Mouse (Mus musculus) lung, postnatal 10 days (tissue): ENCODE results near the gene Gga1.

ENCODE experiments used
- DNase-seq: peaks from one replicate; pipeline ENCODE4 v3.0.0; 2021

Gga1 gene

DNA sequence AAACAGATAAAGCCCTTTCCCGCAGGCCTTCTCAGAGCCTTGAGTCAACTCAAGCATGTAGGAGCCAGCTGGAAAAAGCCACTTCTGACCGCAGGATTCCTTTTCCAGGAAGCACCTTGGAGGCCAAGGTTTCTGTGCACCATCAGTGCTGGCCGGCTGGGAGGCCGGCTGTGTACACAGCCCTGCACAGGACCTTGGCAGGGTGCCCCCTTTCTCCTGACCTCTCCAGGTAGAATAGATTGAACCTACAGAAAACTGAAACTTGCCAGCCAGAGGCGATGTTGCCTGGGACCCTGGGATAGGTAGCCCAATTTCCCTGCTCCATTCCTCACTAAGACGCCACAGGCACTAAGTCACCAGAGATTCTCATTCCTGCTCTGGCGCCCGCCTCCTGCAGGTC lies 31.1 kb upstream of the Gga1 start:
- DNase-seq = peak; percentile 53

DNA sequence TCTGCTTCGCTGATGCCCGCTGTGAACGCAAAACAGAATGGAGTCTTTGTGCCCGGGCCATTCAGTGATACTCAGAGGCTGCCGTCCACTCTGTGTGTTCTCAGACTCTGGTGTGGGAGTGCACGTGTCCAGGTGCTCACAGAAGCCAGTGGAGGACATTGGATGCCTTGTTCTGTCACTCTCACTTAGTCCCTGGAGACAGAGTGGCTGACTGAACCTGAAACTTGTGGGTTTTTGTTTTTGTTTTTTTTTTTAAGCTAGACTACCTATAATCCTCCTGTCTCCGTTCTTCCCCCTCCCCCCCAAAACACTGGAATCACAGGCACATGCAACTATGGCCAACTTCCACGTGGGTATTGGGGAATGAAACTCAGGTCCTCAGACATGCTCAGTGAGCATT lies 30.6 kb upstream of the Gga1 start:
- DNase-seq = no peak

- DNase-seq = peak; percentile 32
Observed at GRCm38 (mm10) chr15:78846805-78847204, 30.2 kb upstream of the Gga1 start.

DNA sequence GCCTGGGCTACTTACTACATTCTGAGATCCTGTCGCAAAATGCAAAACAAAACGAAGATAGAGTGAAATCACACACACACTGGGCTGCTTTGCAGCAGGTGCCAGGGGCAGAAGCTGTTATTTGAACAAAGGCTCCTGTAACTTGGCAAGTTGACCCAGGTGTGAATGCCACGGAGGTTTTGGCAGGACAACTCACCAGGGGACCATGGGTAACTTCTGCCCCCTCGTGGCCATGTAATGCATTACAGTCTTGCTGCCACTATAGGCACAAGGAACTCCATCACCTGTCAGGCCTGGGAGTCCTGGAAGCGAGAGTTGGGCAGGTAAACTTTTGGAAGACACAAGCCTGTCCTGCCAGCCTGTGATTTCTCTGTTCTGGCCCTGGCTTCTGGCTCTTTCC lies 28.5 kb upstream of the Gga1 start:
- DNase-seq = peak; percentile 90

- DNase-seq = no peak
Observed at GRCm38 (mm10) chr15:78849485-78849884, 27.5 kb upstream of the Gga1 start.

- DNase-seq = peak; percentile 24
Observed at GRCm38 (mm10) chr15:78850059-78850824, 26.7 kb upstream of the Gga1 start.

- peak; percentile 34 for DNase-seq
Observed at GRCm38 (mm10) chr15:78850944-78851343, 26.0 kb upstream of the Gga1 start.

DNA sequence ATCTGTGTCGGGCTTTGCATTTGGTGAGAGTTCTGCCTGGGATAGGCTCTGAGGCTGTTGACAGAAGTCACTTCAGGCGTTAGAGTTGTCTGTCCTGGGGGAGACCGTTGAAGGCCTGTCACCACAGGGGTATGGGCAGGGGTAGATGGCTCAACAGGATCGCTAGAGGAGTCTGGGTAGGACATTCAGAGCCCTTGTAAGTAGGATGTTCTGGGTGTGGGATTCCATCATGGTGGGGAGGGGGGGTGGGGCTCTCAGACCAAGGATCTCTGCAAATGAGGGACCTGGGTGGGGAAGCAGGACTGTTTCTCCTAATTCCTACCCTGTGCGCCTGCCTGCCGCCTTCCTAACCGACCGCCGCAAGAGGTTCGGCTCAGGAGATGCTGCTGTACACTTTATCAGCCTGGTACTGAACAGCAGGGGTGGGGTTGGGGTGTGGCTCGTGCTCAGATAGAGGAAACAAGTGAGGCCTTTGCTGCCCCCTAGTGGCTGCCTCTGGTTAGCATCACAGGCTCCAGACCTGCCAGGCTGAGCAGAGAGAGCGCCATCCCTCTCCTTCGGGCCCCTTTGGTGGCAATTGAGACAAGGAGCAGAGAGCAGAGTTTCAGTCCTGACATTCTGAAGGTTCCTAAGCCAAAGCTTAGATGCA lies 25.4 kb upstream of the Gga1 start:
- DNase-seq = peak; percentile 96

DNA sequence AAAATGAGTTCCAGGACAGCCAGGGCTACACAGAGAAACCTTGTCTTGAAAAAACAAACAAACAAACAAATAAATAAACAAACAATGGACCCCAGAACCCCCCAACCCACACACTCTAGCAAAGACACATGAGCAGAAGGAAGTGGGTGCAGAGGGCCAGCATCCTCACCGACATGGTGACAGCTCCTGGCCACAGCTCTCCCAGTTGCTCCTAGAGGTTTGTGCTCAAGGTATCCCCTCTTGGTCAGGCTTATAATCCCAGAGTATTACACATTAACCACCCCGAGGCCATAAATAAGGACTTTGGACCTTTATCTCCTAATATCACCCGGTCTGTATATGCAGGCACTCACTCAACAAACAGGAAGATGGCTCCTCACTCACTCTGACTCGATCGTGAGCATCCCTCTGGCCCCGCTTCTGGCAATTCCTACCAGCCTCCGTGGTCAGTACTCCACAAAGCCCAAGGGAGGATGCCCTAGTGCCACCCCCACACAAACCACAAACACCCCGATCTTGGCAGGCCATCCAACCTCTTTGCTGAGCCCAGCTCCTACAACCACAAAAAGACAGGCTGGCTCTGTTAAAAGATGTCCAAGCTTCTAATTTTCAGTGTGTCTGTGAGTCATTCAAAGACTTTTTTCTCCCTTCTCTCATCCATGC lies 21.6 kb upstream of the Gga1 start, which contains the start of gene Lgals2:
Gene Lgals2, minus strand, starts transcription at position 227 of the 663 bp plus-strand sequence.
- DNase-seq = peak; percentile 52

- peak; percentile 54 for DNase-seq
Observed at GRCm38 (mm10) chr15:78857009-78857408, 20.0 kb upstream of the Gga1 start.

GRCm38 (mm10) chr15:78859311-78859710 lies 17.7 kb upstream of the Gga1 start:
- no peak for DNase-seq

DNA sequence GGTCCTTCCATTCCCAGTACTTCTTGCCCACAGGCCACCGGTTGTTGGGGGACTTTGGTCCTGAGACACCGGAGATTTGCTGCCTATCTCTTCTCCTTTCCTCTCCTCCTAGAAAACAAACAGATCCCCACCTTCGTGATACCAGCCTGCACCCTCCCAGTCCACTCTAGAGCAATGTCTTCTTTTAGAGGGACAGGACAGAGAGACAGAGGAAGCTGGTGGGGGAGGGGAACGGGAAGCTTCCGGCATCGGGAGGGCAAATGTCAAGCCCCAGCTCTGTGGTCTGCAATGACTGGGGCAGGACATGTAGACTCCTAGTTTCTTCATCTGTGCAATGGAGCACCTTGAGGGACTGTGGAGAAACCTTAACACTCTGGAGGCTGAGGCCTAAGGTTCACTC lies 17.3 kb upstream of the Gga1 start:
- peak; percentile 67 for DNase-seq

- no peak for DNase-seq
Observed at GRCm38 (mm10) chr15:78862280-78862679, 14.7 kb upstream of the Gga1 start.

DNA sequence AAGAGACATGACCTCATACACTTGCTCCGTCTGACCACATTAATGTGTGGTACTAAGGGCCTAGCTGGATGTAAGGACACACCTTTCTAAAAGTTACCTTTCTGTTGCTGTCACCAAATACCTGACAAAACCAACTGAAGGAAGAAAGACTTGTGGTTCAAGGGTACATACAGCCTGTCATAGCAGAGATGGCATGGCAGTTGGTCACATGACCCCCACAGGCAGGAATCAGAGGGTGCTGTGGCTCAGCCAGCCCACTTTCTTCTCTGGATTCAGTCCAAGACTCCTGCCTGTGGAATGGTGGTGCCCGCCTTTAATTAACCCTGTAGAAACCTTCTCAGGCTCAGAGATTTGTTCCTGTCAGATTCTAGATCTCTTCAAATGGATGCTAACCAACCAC lies 13.8 kb upstream of the Gga1 start:
- no peak for DNase-seq

DNA sequence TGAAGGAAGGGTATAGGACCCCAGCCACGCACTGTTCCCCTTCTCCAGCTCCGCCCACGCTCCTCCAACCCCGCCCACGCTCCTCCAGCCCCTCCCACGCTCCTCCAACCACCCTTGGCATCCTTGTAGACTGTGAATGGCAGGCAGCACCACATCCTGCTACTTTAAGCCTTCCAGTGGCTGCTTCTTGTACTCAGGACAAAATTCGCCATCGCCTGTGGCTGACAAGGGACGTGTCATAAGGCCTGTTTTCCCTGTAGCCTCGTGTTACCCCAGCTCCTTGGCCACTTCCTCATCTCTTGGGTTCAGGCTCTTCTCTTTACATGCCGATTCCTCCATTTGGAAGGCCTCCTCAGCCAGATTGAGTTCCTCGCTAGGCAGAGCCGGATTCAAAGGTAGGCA lies 13.1 kb upstream of the Gga1 start:
- peak; percentile 75 for DNase-seq

DNA sequence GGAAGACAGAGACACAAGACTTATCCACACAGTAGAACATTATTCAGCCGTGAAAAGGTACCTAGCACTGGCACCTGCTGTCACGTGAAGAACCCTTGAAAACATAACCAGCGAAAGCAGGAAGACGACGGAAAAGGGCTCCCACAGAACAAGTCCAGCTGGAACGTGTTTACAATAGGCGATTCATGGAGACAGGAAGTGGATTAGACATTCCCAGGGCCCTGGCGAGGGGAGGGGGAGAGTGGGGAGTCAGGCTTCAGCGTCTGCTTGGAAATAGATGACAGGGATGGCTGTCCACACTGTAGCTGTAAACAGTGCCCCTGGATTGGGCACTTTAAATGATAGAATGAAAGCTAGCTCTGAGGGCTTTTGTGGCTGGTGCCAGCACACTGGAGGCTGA lies 8.6 kb upstream of the Gga1 start:
- peak; percentile 93 for DNase-seq

- DNase-seq = peak; percentile 57
Observed at GRCm38 (mm10) chr15:78868826-78869233, 8.2 kb upstream of the Gga1 start.

DNA sequence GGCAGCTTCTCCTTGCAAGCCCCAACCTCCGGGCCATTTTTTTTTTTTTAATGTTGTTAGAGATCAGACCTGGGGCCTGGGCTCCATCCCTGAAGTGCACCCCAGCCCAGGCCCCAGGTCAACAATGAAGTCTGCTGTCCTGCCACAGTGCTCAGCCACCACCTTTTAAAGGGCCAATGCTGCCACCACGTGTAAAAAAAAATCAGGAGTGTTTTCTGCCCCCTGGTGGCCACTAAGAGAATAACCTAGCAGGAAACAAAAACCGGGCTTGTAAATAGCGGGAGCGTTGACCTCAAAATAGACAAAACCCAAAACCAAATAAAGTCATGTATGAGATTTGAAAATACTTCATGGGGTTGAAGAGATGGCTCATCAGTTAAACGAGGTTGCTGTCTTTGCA lies 7.2 kb upstream of the Gga1 start:
- peak; percentile 64 for DNase-seq

DNA sequence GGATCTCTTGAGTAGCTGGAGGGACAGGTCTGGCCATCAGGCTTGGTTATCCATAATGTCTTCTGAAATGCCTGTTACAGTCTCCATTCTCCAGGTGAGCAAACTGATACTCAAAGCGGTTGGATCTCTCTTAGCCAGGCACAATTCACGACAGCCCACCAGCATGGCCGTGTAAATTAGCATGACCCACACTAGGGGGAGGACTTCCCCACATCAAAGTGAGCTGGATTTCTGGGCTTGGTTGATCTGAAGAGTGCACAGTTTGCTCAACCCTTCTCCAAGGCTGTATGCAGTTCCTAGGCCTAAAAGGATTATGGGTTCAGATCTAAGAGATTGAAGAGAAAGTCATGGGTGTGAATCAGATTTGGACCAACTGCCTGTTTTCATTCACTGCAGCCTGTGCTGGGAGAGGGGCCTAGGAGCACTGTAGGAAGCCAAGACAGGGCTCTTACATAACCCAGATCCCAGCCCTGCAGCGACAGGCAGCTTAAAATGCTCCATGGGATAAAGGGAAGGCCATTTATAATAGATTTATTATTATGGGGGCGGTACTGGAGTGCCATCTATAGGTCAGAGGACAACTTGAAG lies 4.9 kb upstream of the Gga1 start:
- peak; percentile 35 for DNase-seq

GRCm38 (mm10) chr15:78873803-78874435 lies 3.1 kb upstream of the Gga1 start:
- peak; percentile 61 for DNase-seq

GRCm38 (mm10) chr15:78874989-78875388 lies 2.0 kb upstream of the Gga1 start:
- no peak for DNase-seq

- DNase-seq = no peak
Observed at GRCm38 (mm10) chr15:78875537-78875936, 1.5 kb upstream of the Gga1 start.

GRCm38 (mm10) chr15:78876258-78876696 lies 713 bp upstream of the Gga1 start:
- peak; percentile 96 for DNase-seq
